Mouse (Mus musculus): ENCODE measurements around the gene Dock10.

The Dock10 gene

DNA sequence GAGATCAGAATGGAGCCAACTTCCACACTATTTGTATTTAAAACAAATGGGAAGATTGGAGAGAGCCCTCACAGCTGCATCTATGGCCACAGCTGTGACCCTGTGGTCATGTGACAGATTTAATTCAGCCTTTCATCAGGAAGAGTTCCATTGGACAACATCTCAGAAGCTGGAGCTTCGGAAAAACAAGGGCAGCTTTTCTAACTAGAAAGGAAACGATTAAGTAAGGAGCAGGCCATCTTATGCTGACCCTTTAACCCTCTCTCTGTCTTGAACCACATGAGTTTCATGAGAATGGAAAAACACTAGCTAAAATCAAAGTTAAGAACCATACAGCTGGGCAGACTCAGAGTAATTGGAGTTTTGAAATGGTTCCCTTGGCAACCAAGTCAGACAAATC is 101.9 kb downstream of the Dock10 start:
- peak; percentile 1 for DNase-seq (ENCODE audit: low spot score)

DNA sequence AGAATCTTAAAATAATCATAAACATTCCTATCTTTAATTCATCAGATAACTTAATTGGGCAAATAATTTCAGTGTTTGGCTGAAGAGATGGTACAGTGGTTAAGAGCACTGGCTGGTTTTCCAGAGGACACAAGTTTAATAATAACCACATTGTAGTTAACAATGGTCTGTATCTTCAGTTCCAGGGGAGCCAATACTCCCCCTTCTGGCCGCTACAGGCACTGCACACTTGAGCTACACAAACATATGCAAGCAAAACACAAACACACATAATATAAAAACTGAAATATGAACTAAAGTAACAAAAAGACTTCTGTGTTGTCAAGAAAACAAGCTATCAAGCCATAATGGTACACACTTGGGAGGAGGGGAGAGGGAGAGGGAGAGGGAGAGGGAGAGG is 102.5 kb downstream of the Dock10 start:
- DNase-seq (ENCODE audit: low spot score), result no peak

GRCm38 (mm10) chr1:80655195-80655594 is 103.1 kb downstream of the Dock10 start:
- no peak for DNase-seq (ENCODE audit: low spot score)

- no peak for DNase-seq (ENCODE audit: low spot score)
Observed at GRCm38 (mm10) chr1:80654177-80654576, 104.2 kb downstream of the Dock10 start.

- DNase-seq (ENCODE audit: low spot score), result no peak
Observed at GRCm38 (mm10) chr1:80652803-80653202, 105.5 kb downstream of the Dock10 start.

DNA sequence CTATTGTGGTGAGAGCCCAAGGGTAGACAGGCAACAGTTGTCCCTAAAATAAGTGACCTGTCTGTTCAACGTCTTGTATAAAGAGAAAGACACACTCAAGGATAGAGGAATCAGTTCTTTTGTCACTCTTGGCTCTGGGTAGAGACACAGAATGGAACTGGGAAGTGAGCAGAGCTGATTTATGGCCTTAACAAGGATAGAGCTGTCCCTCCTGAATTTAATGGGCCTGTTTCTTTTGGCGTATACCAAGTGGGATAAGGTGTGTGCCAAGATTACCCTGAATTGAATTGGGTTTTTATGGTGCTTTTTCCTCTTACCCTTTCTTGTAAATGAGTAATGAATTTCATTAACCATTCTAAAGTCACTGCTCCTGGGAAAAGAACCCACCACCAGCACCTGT is 106.2 kb downstream of the Dock10 start:
- no peak for DNase-seq (ENCODE audit: low spot score)

DNA sequence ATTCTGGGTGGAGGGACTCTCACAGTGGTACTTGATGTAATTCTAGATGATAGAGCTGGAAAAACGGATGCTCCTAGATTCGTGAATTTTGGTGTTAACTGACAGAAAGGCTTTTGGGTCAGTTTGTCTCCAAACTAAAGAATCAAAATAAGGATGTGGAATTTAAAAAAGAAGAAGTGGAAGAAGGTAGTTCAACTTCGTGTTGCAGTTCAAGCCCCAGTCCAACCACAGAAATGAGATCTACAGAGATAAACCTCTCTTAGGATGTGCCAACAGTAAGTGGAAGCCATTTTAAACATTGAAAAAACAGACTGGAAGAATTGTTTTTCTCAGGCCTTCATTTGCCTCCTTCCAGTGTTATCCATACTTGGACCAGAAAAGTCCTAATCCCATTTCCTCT is 111.7 kb downstream of the Dock10 start:
- DNase-seq (ENCODE audit: low spot score), result no peak

DNA sequence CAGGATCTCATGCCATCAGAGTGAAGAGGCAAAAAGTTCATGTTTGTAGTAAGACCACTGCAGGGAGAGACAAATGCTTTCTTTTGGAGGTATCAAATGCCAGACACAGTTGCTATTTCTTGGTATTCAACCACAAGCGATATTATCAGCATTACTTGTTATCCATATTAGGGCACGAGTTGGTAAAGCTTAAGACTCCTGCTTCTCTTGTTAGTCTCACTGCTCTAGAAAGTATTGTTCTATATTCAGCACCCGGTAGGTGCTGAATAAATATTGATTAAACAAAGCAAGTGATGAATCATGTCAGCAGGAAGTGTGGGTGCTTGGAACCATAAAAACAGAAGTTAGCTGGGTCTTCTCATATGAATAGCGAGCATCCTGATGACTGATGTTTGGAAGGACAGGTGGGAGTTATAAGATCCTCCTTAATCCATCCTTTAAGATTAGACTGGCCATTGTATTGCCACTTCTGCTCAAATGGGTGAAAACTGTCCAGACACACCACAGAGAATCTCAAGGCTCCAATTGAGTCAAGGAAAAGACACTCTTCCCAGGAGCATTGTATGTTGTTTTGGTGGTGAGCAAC is 114.4 kb downstream of the Dock10 start:
- no peak for DNase-seq (ENCODE audit: low spot score)

DNA sequence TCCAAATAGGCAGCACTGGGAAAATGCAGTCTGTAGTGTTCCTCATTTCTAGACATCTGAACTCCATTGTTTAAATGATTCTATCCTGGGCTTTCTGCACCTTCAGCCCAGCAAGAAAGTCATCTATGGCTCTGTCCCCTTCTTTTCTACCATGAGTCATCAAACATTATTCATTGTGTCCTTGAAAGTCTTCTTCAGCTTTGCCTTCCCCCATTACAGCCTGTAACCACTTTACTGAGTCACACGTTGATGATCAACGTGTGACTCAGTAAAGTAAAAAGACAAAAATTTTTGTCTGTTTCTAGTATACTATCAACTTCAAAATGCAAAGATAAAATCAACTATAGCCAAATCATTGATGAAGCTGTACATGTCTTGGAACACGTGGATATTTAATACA is 116.5 kb downstream of the Dock10 start:
- no peak for DNase-seq (ENCODE audit: low spot score)

DNA sequence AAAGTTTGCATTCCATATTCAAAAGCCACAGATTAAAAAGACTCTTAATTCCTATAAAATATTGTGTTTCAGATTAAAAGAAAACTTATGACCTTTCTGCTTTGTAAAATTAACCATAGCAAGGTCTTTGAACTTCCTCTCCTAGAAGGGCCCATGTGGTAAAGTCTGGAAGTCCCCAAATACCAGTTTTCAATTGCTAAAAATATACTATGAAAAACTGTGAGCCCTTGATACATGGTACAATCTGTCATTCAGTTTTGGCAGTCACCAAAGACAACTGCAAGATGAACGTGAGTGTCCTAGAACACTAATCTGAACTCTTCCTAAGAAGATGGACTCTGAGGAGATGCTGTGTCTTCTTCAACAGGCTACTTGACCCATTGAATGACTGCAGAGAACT is 117.0 kb downstream of the Dock10 start:
- no peak for DNase-seq (ENCODE audit: low spot score)

DNA sequence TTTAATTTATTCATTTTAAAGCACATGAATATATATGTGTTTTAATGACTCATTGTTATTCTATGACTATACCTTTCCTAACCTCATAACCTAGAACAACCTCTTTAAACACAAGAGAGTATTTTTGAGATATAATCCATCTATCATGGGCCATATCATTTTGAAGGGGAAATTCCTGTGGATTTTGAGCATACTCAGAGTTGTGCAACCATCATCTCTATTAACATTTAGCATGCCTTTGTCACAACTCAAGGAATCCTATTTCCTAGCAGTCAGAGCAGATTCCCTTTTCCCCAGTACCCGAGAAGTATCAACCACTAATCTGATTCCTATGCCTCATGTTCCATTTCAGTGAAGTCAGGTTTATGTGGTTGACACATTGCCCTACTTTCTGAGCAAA is 118.8 kb downstream of the Dock10 start:
- no peak for DNase-seq (ENCODE audit: low spot score)

DNA sequence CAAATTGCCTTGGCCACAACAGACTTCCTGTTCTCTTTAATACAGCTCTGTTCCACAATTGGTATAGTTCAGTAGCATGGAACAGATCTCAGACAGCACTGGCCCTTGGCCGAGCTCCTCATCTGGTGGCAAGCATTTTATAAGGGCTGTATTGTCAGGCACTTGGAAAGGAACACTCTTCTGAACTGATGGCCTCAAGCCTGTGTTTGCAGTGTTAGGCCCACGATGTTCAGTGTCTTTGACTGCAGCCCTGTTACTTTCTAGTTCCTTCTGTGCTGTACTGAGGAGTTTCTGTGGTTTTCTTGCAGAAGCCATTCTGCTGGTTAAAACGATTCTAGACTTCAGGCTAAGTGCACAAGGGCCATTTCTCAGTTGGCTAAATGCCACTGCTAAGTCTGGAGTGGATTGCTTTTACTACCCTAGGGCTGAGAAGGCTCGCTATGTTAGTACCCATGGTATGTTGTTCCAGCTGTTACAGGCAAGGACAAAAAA is 121.1 kb downstream of the Dock10 start:
- DNase-seq (ENCODE audit: low spot score), result no peak

GRCm38 (mm10) chr1:80635825-80636224 is 122.5 kb downstream of the Dock10 start:
- DNase-seq (ENCODE audit: low spot score), result no peak

- no peak for DNase-seq (ENCODE audit: low spot score)
Observed at GRCm38 (mm10) chr1:80633536-80633935, 124.8 kb downstream of the Dock10 start.

DNA sequence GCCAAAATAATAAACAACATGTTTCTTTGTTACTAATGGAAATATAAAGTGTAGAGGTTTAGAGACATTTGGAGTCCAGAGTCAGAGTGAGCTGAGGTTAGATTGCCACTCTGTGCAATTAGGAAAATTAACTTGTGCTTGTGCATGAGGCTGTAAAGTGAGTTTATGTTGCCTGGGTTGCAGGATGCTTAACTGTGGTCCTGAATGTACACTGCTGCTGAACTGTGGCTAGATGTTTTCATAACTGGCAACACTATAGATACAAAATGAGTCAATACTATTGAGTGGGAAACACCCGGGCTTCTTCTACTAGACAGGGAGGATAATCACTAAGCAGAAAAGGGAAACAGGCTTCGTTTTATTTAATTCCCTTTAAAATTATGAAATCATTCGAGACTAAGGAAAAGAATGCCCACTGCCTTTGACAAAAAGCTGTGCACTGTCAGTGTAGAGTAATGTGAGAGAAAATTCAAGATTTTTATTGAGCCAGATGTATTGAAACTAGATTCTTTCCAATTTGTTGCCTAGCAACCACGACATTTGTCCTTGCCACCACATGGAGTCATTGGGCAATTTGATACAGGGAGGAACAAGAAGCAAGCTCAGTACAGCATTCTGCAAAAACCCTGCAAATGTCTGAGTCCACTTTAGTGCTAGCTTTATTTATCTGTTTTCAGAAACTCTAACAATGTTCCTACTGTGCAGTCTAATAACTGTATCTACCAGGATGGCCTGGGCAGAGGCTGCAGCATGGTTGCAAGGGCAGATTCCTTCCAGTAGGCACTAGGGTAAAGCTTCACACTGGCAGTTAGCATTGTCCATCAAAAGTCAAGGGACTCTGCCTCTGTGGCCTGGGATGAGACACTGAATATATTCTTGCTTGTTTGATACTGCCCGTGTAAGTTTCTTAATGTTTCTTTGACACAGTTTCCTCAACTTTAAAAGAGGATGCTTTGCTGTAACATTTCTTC is 127.9 kb downstream of the Dock10 start:
- peak; percentile 11 for DNase-seq (ENCODE audit: low spot score)

GRCm38 (mm10) chr1:80628054-80628453 is 130.3 kb downstream of the Dock10 start:
- peak; percentile 13 for DNase-seq (ENCODE audit: low spot score)

- no peak for DNase-seq (ENCODE audit: low spot score)
Observed at GRCm38 (mm10) chr1:80626800-80627199, 131.5 kb downstream of the Dock10 start.

- no peak for DNase-seq (ENCODE audit: low spot score)
Observed at GRCm38 (mm10) chr1:80625371-80625770, 133.0 kb downstream of the Dock10 start.

DNA sequence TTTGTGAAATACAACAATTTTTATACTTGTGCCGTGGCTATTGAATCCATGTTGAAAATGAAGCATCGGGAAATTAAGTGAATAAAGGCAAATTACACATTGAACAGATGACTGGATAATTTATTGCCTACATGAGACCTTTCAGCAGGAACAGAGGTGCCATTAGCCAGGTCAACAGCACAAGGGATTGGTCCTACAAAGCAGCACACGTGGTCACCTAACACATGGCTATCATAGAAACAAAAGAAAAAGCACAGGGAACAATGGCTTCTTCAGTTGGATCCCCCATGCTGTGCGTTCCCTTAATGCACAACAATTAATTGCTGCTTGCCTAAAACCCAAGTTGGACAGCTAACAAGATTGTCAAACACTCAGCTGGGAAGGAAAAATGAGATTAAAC is 133.8 kb downstream of the Dock10 start:
- peak; percentile 30 for DNase-seq (ENCODE audit: low spot score)

DNA sequence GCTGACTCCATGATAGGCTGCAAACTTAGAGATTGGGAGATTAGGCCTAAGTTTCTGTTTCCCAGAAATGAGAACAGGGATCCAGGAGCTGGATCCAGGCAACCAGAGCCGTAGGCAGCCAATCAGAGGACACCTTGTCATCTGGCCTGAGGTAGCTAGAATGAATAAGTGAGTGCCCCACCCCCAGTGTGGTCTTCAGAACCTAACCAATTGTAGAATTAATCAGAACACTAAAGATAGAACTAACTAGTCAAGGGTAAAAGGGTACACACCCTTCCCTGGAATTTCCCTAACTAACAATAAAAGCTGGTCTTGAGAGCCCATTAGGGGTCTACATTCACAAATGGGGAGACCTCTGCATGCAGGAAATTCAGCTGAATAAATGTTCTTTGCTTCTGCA is 135.7 kb downstream of the Dock10 start:
- no peak for DNase-seq (ENCODE audit: low spot score)

DNA sequence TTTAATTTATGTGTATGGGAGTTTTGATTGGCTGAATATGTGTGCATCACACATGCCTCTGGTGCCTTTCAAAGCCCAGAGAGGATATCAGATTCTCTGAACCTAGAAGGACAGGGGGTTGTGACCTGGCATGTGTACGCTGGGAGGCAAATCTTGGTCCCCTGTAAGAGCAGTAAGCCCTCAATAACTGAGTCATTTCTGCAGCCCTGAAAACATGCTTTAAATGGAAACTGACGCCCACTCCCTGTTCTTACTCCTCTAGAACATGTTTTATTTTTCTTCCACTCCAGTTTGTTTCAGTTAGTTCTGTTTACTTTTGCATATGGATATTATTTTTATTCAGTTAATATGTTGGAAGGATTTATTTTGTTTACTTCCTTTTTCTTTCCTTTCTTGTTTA is 139.2 kb downstream of the Dock10 start:
- DNase-seq (ENCODE audit: low spot score), result no peak

GRCm38 (mm10) chr1:80616671-80617070 is 141.7 kb downstream of the Dock10 start:
- no peak for DNase-seq (ENCODE audit: low spot score)

DNA sequence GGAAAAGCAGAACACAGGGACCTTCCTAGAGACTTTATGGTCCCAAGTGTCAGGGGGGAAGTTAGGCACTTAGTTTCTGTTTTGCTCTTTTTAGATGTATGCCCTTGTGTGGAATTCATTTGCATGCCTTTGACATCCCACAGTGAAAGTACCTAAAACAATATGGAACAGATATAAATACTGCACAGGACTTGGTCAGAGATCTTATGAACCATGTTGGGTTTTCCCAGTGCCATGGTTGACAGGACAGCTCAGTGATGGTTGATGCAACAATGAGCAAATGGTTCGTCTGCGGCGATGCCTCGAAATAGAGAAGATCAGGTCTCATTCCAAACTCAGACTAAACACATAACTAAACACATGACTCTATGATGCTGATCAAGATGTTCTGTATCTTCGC is 143.6 kb downstream of the Dock10 start:
- DNase-seq (ENCODE audit: low spot score), result no peak

All from retina, embryonic 14.5 days (tissue).